ENCODE assay signal across 17 mouse cellular contexts in the genomic region with DNA sequence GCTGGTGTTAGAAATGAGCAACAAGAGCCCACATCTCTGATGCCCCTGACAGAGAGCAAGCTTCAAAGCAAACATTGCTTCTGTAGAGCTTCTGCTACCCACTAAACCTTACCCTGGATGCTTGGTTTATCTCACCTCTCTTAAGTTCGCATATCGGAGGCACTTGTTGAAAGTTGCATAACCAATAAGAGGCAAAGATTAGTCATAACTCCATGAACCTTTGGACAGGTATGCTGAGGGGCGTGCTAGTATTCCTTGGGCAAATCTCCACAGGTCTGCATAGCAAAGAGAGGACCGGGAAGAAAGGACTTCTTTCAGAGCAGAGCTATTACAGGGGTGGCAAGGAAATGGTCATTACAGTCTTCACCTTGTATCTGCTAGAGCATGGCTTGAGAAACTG.
A peak's percentile ranks its signal among the peaks of the same experiment; 100 is the strongest.
DNase-seq lines count a peak whose midpoint lies in the region; ATAC-seq and TF ChIP-seq lines count a peak whose summit lies in the region.
"Had no signal": no experiment of that assay in that cellular context is flagged by ENCODE, and none has a peak within 500 bp of the region (broad histone marks: within the 10 kb centered on the region; RNA-seq: fewer than 3 reads in every experiment).

No protein-coding gene starts in this region.

- H3K4me2 ChIP-seq in lung, postnatal 0 days (replicated peaks; ENCODE audit: low read depth, low read length) = peak overlapping the region; percentile 27; the same call in 1 of the 2 replicates
- no peak overlapping the region for H3K4me2 ChIP-seq in intestine, embryonic 16.5 days (ENCODE audit: low read depth, low read length)
- H3K4me2 ChIP-seq in liver, embryonic 12.5 days = no peak overlapping the region
- H3K4me2 ChIP-seq: embryonic facial prominence, embryonic 13.5 days; forebrain, embryonic 13.5 days; heart, embryonic 12.5 days; hindbrain, embryonic 14.5 days had no signal

- H3K9ac ChIP-seq in lung, postnatal 0 days (replicated peaks; ENCODE audit: low read depth) = no peak overlapping the region
- H3K9ac ChIP-seq in intestine, embryonic 16.5 days (ENCODE audit: low read depth, low read length) = no peak overlapping the region
- H3K9ac ChIP-seq in liver, embryonic 12.5 days = no peak overlapping the region
- H3K9ac ChIP-seq: embryonic facial prominence, embryonic 13.5 days; forebrain, embryonic 13.5 days; forebrain, postnatal 0 days; heart, embryonic 12.5 days; hindbrain, embryonic 14.5 days had no signal

- peak; percentile 64; the same call in 1 of the 2 replicates for TF ChIP-seq EP300 in lung, postnatal 0 days (IDR thresholded peaks at IDR 0.05)

- 62% methylated on average over 4 of the region's 4 CpGs for WGBS in lung, postnatal 0 days
- WGBS in intestine, embryonic 16.5 days = 61% methylated on average over 4 of the region's 4 CpGs
- WGBS in liver, embryonic 12.5 days (ENCODE audit: insufficient replicate concordance) = 65% methylated on average over 4 of the region's 4 CpGs

- H3K4me1 ChIP-seq in lung, postnatal 0 days (ENCODE audit: insufficient read depth, low read depth, low read length) = peaks cover 5% of the 10 kb centered on the region; the same call in 1 of the 2 replicates
- H3K4me1 ChIP-seq in embryonic fibroblast, embryonic 13.5 days (ENCODE audit: control insufficient read depth, insufficient read depth, low read length) = peaks cover 11% of the 10 kb centered on the region
- peaks cover 2% of the 10 kb centered on the region; the same call in 1 of the 2 replicates for H3K4me1 ChIP-seq in intestine, embryonic 16.5 days (ENCODE audit: control insufficient read depth, insufficient read depth, low read length)
- H3K4me1 ChIP-seq in liver, embryonic 12.5 days = no peaks in the 10 kb centered on the region
- H3K4me1 ChIP-seq: embryonic facial prominence, embryonic 13.5 days; forebrain, embryonic 13.5 days; hindbrain, embryonic 10.5 days had no signal

- H3K9me3 ChIP-seq in lung, postnatal 0 days (ENCODE audit: low read length) = no peaks in the 10 kb centered on the region
- no peaks in the 10 kb centered on the region for H3K9me3 ChIP-seq in intestine, embryonic 16.5 days (ENCODE audit: control insufficient read depth, low read length)
- no peaks in the 10 kb centered on the region for H3K9me3 ChIP-seq in liver, embryonic 12.5 days (replicated peaks)
- H3K9me3 ChIP-seq: embryonic facial prominence, embryonic 13.5 days; forebrain, embryonic 13.5 days; heart, embryonic 12.5 days; hindbrain, embryonic 10.5 days had no signal

- H3K36me3 ChIP-seq in lung, postnatal 0 days (ENCODE audit: insufficient read depth, low read length) = no peaks in the 10 kb centered on the region
- H3K36me3 ChIP-seq in intestine, embryonic 16.5 days (ENCODE audit: control insufficient read depth, insufficient read depth, low read length) = no peaks in the 10 kb centered on the region
- H3K36me3 ChIP-seq in liver, embryonic 12.5 days = no peaks in the 10 kb centered on the region
- H3K36me3 ChIP-seq: embryonic facial prominence, embryonic 13.5 days; heart, embryonic 12.5 days; hindbrain, embryonic 10.5 days had no signal

- no peak overlapping the region; the same call in 1 of the 2 replicates for H3K27ac ChIP-seq in lung, postnatal 0 days (ENCODE audit: low read length)
- peak overlapping the region; percentile 97 for H3K27ac ChIP-seq in embryonic fibroblast, embryonic 13.5 days (ENCODE audit: insufficient read depth, low read length)
- no peak overlapping the region for H3K27ac ChIP-seq in intestine, embryonic 16.5 days (ENCODE audit: low read length)
- no peak overlapping the region for H3K27ac ChIP-seq in liver, embryonic 12.5 days
- H3K27ac ChIP-seq: embryonic facial prominence, embryonic 13.5 days; forebrain, embryonic 13.5 days; hindbrain, embryonic 10.5 days; hindbrain, embryonic 14.5 days had no signal

- TF ChIP-seq POLR2A in embryonic fibroblast, embryonic 13.5 days (IDR thresholded peaks at IDR 0.05; ENCODE audit: low read depth, low read length) = no peak

- no peak for TF ChIP-seq CTCF in lung, postnatal 0 days (IDR thresholded peaks at IDR 0.05)
- TF ChIP-seq CTCF in embryonic fibroblast, embryonic 13.5 days (IDR thresholded peaks at IDR 0.05; ENCODE audit: borderline replicate concordance, insufficient read depth, low read length) = no peak

- peak; percentile 72 for DNase-seq in lung, postnatal 0 days (ENCODE audit: low spot score)
- no peak for DNase-seq in lung, postnatal 4 days
- DNase-seq in cerebellum, adult 18-20 months = no peak
- DNase-seq: adrenal gland, postnatal 14 days; cerebellum, adult 11-12 months; cerebellum, adult 9-11 months; cerebellum, postnatal 36 days; forebrain, postnatal 0 days; gastrocnemius, postnatal 14 days had no signal

- no peak overlapping the region for H3K4me3 ChIP-seq in lung, postnatal 0 days (ENCODE audit: low read depth, low read length)
- no peak overlapping the region for H3K4me3 ChIP-seq in embryonic fibroblast, embryonic 13.5 days (ENCODE audit: insufficient read depth, low read length)
- no peak overlapping the region for H3K4me3 ChIP-seq in intestine, embryonic 16.5 days (ENCODE audit: low read length)
- no peak overlapping the region for H3K4me3 ChIP-seq in liver, embryonic 12.5 days
- H3K4me3 ChIP-seq: embryonic facial prominence, embryonic 13.5 days; forebrain, embryonic 13.5 days; heart, embryonic 12.5 days; hindbrain, embryonic 10.5 days had no signal

- ATAC-seq in lung, postnatal 0 days = peak; percentile 75
- ATAC-seq in intestine, embryonic 16.5 days = peak; percentile 82
- ATAC-seq in liver, embryonic 12.5 days = no peak
- ATAC-seq: forebrain, embryonic 13.5 days; forebrain, postnatal 0 days had no signal

- H3K27me3 ChIP-seq in lung, postnatal 0 days (replicated peaks; ENCODE audit: insufficient read depth, low read length) = no peaks in the 10 kb centered on the region
- no peaks in the 10 kb centered on the region for H3K27me3 ChIP-seq in intestine, embryonic 16.5 days (replicated peaks; ENCODE audit: control insufficient read depth, insufficient read depth, low read length)
- no peaks in the 10 kb centered on the region for H3K27me3 ChIP-seq in liver, embryonic 12.5 days (replicated peaks)
- H3K27me3 ChIP-seq: embryonic facial prominence, embryonic 13.5 days; forebrain, embryonic 13.5 days; heart, embryonic 12.5 days had no signal
